Mouse (Mus musculus) CH12.LX (cell line): ENCODE data around the gene Prkce.

Source experiments
- BHLHE40 ChIP-seq: IDR thresholded peaks from 2 replicates; pipeline ENCODE4 v1.6.1; 2011; ENCODE audit warnings: mild to moderate bottlenecking, low read depth, low read length, improper control_type of control experiment
- CHD2 ChIP-seq: IDR thresholded peaks from 2 replicates; pipeline ENCODE4 v1.6.1; 2011; ENCODE audit warnings: low read length, improper control_type of control experiment
- CTCF ChIP-seq, 2 experiments: IDR thresholded peaks in 1 of 2; conservative IDR thresholded peaks in 1 of 2; 2 replicates each; pipeline ENCODE4 v1.5.1; 2011 to 2012; ENCODE audit warnings: low read depth in 2 of 2, low read length in 2 of 2, improper control_type of control experiment in 1 of 2, inconsistent platforms in 1 of 2, mild to moderate bottlenecking in 1 of 2, moderate library complexity in 1 of 2
- POLR2A ChIP-seq: IDR thresholded peaks from 2 replicates; pipeline ENCODE4 v1.6.1; 2011; ENCODE audit warnings: low read depth, mild to moderate bottlenecking, improper control_type of control experiment, low read length
- ZMIZ1 ChIP-seq: IDR thresholded peaks from 2 replicates; pipeline ENCODE4 v1.6.1; 2012; ENCODE audit warnings: low read depth, mild to moderate bottlenecking, inconsistent platforms, low read length, improper control_type of control experiment

GRCm38 (mm10) chr17:86277032-86277798, 109.6 kb downstream of the Prkce start:
- TF ChIP-seq BHLHE40 (no peak), CTCF (conservative IDR thresholded peaks at IDR 0.05 in 1 of 2, IDR thresholded peaks at IDR 0.05 in 1 of 2; ENCODE audit: low read depth in 2 of 2, low read length in 2 of 2) (no peak), ZMIZ1 (no peak), POLR2A (no peak), CHD2 (no peak)
